Mouse (Mus musculus) MEL (cell line): ENCODE data around the gene Fam222b. TPM values are rescaled to one million over a fixed set of nuclear protein-coding genes. Genes with fewer than 3 reads are reported as not detected.

ENCODE experiments used
- DNase-seq: peaks from one replicate; pipeline ENCODE4 v3.0.0; 2011; ENCODE audit warnings: low read depth, low spot score
- H3K27ac ChIP-seq: 2 replicates; pipeline ENCODE4 v1.5.1; 2012; ENCODE audit warnings: low read depth, mild to moderate bottlenecking, control low read depth, low read length, moderate library complexity; ENCODE audit not compliant: control insufficient read depth
- H3K27me3 ChIP-seq, 2 experiments: fragments of 150-350 bp in 1 of 2; sonication (generic) in 1 of 2; 2 replicates each; pipeline ENCODE4 v1.6.1; 2012; ENCODE audit warnings: low read length in 2 of 2, mild to moderate bottlenecking in 2 of 2, improper control_type of control experiment in 1 of 2, moderate library complexity in 1 of 2; ENCODE audit not compliant: insufficient read depth in 2 of 2, control insufficient read depth in 1 of 2
- H3K36me3 ChIP-seq, 2 experiments: 2 replicates each; pipeline ENCODE4 v1.6.1; 2012 to 2014; ENCODE audit warnings: low read length in 2 of 2, improper control_type of control experiment in 1 of 2, inconsistent platforms in 1 of 2, mild to moderate bottlenecking in 1 of 2; ENCODE audit not compliant: insufficient read depth in 2 of 2, control insufficient read depth in 1 of 2
- H3K4me1 ChIP-seq, 2 experiments: fragments of 150-350 bp in 1 of 2; sonication (generic) in 1 of 2; 2 replicates each; pipeline ENCODE4 v1.6.1; 2012; ENCODE audit warnings: low read length in 2 of 2, improper control_type of control experiment in 1 of 2, mild to moderate bottlenecking in 1 of 2; ENCODE audit not compliant: insufficient read depth in 2 of 2, control insufficient read depth in 1 of 2
- H3K4me3 ChIP-seq, 2 experiments: fragments of 150-350 bp in 1 of 2; sonication (generic) in 1 of 2; 2 replicates each; pipeline ENCODE4 v1.5.1; 2012; ENCODE audit warnings: low read depth in 2 of 2, low read length in 2 of 2, mild to moderate bottlenecking in 2 of 2, moderate library complexity in 2 of 2, control low read depth in 1 of 2, improper control_type of control experiment in 1 of 2; ENCODE audit not compliant: control insufficient read depth in 1 of 2, insufficient read depth in 1 of 2
- H3K79me2 ChIP-seq: 2 replicates; pipeline ENCODE4 v1.6.1; 2012; ENCODE audit warnings: mild to moderate bottlenecking, low read length, moderate library complexity; ENCODE audit not compliant: control insufficient read depth, poor library complexity, insufficient read depth
- H3K9ac ChIP-seq: 2 replicates; pipeline ENCODE4 v1.6.1; 2012; ENCODE audit warnings: low read depth, mild to moderate bottlenecking, control low read depth, low read length, moderate library complexity; ENCODE audit not compliant: control insufficient read depth, poor library complexity, severe bottlenecking
- H3K9me3 ChIP-seq: fragments of 150-350 bp; sonication (generic); replicated peaks from 2 replicates; pipeline ENCODE4 v1.6.1; 2012; ENCODE audit warnings: mild to moderate bottlenecking, low read length, improper control_type of control experiment, moderate library complexity; ENCODE audit not compliant: insufficient read depth
- CTCF ChIP-seq, 3 experiments: IDR thresholded peaks in 2 of 3; conservative IDR thresholded peaks in 1 of 3; 2 replicates each; pipeline ENCODE4 v1.5.1; 2011 to 2012; ENCODE audit warnings: low read length in 3 of 3, low read depth in 2 of 3, mild to moderate bottlenecking in 2 of 3, improper control_type of control experiment in 1 of 3, inconsistent platforms in 1 of 3, mixed read lengths in 1 of 3, moderate library complexity in 1 of 3; ENCODE audit not compliant: control insufficient read depth in 1 of 3, insufficient read depth in 1 of 3, poor library complexity in 1 of 3, severe bottlenecking in 1 of 3
- ELF1 ChIP-seq: IDR thresholded peaks from 2 replicates; pipeline ENCODE4 v1.6.1; 2014; ENCODE audit warnings: low read depth, mild to moderate bottlenecking, inconsistent platforms, low read length, improper control_type of control experiment, moderate library complexity
- ETS1 ChIP-seq: IDR thresholded peaks from 2 replicates; pipeline ENCODE4 v1.6.1; 2012; ENCODE audit warnings: low read depth, mild to moderate bottlenecking, inconsistent platforms, low read length, improper control_type of control experiment, moderate library complexity
- GABPA ChIP-seq: IDR thresholded peaks from 2 replicates; pipeline ENCODE4 v1.6.1; 2012; ENCODE audit warnings: low read depth, mild to moderate bottlenecking, inconsistent platforms, low read length, improper control_type of control experiment, moderate library complexity
- GATA1 ChIP-seq: IDR thresholded peaks from 2 replicates; pipeline ENCODE4 v1.6.1; 2011; ENCODE audit warnings: low read depth, low read length, improper control_type of control experiment
- JUND ChIP-seq: IDR thresholded peaks from 2 replicates; pipeline ENCODE4 v1.6.1; 2011; ENCODE audit warnings: low read depth, mild to moderate bottlenecking, improper control_type of control experiment, low read length
- KAT2A ChIP-seq: conservative IDR thresholded peaks from 2 replicates; pipeline ENCODE4 v1.6.1; 2012; ENCODE audit warnings: low read depth, low read length, improper control_type of control experiment, inconsistent platforms
- MAFK ChIP-seq: IDR thresholded peaks from 2 replicates; pipeline ENCODE4 v1.6.1; 2011; ENCODE audit warnings: low read depth, mild to moderate bottlenecking, low read length, improper control_type of control experiment, borderline replicate concordance
- MAZ ChIP-seq: IDR thresholded peaks from 2 replicates; pipeline ENCODE4 v1.6.1; 2012; ENCODE audit warnings: low read depth, mild to moderate bottlenecking, inconsistent platforms, low read length, improper control_type of control experiment
- MXI1 ChIP-seq: IDR thresholded peaks from 2 replicates; pipeline ENCODE4 v1.6.1; 2011; ENCODE audit warnings: mild to moderate bottlenecking, low read depth, low read length, improper control_type of control experiment
- MYC ChIP-seq: IDR thresholded peaks from 2 replicates; pipeline ENCODE4 v1.6.1; 2011; ENCODE audit warnings: low read depth, mild to moderate bottlenecking, low read length, improper control_type of control experiment, moderate library complexity
- POLR2A ChIP-seq, 2 experiments: IDR thresholded peaks; 2 replicates each; pipeline ENCODE4 v1.6.1; 2011 to 2012; ENCODE audit warnings: low read length in 2 of 2, mild to moderate bottlenecking in 2 of 2, control low read depth in 1 of 2, improper control_type of control experiment in 1 of 2, low read depth in 1 of 2, moderate library complexity in 1 of 2; ENCODE audit not compliant: control insufficient read depth in 1 of 2, insufficient read depth in 1 of 2, poor library complexity in 1 of 2
- SIN3A ChIP-seq: IDR thresholded peaks from 2 replicates; pipeline ENCODE4 v1.6.1; 2012; ENCODE audit warnings: low read length, improper control_type of control experiment, inconsistent platforms
- TAL1 ChIP-seq: IDR thresholded peaks from 2 replicates; pipeline ENCODE4 v1.6.1; 2012; ENCODE audit warnings: mild to moderate bottlenecking, inconsistent platforms, low read length, moderate library complexity, mixed read lengths
- TCF12 ChIP-seq: IDR thresholded peaks from 2 replicates; pipeline ENCODE4 v1.6.1; 2014; ENCODE audit warnings: low read depth, mild to moderate bottlenecking, inconsistent platforms, low read length, improper control_type of control experiment, moderate library complexity
- USF1 ChIP-seq: IDR thresholded peaks from 2 replicates; pipeline ENCODE4 v1.6.1; 2014; ENCODE audit warnings: low read depth, mild to moderate bottlenecking, inconsistent platforms, low read length, improper control_type of control experiment, moderate library complexity
- ZMIZ1 ChIP-seq: IDR thresholded peaks from 2 replicates; pipeline ENCODE4 v1.6.1; 2012; ENCODE audit warnings: low read depth, mild to moderate bottlenecking, inconsistent platforms, low read length, improper control_type of control experiment, moderate library complexity
- ZNF384 ChIP-seq: IDR thresholded peaks from 2 replicates; pipeline ENCODE4 v1.6.1; 2012; ENCODE audit warnings: low read depth, mild to moderate bottlenecking, inconsistent platforms, low read length, improper control_type of control experiment
- polyA plus RNA-seq, 2 experiments: library from polyadenylated mRNA; stranded (reverse) in 1 of 2; unstranded in 1 of 2; fragments of >175 nt in 1 of 2; fragments of >200 nt in 1 of 2; gene quantifications; 2 replicates each; pipeline versions ENCODE4 v1.2.1 to v1.2.4; 2012; ENCODE audit warnings: low replicate concordance in 2 of 2, low read depth in 1 of 2; ENCODE audit not compliant: insufficient read length in 2 of 2, insufficient read depth in 1 of 2, missing spikeins in 1 of 2
- total RNA-seq: library from RNA; depleted of rRNA; stranded (reverse); fragments of 300-350 nt; gene quantifications from 2 replicates; pipeline ENCODE4 v1.2.3, GENCODE M21; 2012

Fam222b gene
- total and polyA plus RNA-seq, 3 experiments: 2.4 to 8.1 TPM; not detected in 1

DNA sequence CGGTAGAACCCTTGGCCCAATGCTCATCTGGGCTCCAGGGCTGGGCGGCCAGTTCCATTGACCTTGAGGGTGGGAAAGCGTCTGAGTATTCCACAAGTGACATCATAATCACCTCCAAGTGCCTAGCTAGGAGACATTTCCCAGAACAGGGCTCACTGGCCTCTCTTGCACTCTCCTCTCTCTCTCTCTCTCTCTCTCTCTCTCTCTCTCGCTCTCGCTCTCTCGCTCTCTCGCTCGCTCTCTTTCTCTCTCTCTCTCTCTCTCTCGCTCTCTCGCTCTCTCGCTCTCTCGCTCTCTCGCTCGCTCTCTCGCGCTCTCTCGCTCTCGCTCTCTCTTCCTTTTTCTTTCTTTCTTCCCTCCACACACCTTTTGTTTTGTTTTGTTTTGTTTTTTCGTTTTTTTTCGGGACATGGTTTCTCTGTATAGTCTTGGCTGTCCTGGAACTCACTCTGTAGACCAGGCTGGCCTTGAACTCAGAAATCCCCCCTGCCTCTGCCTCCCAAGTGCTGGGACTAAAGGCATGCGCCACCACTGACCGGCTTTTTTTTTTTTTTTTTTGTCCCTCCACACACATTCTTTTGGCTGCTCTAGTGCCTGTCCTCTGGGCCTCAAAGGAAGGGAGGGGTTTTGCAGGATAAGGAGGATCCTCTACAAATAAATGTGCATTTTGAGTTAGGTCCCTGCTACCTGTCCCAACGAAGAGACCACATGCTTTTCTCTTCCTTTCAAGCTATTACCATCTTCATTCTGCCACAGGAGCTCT, 100.8 kb downstream of the Fam222b start:
- peak overlapping the region; percentile 88 to 100 for H3K4me3 ChIP-seq
- peak overlapping the region; percentile 62 for H3K9ac ChIP-seq

DNA sequence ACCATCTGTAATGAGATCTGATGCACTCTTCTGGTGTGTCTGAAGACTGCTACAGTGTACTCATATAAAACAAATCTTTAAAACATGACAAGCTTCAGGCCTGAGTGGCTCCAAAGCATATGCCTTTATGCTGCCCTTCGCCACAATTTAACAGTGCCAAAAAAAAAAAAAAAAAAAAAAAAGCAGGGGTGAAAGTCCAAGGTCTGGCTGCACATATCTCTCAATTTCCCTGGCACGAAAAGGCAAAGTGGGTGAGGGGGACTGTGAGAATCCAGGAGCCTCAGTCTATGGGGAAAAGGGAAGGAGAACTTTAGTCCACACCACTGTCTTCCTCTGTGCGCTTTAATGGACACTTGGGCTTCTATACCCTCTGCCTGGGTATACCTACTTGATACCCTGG, 107.9 kb downstream of the Fam222b start:
- Histone ChIP-seq H3K4me1 (no peaks in the 10 kb centered on the region), H3K4me3 (no peak overlapping the region), H3K36me3 (peaks cover 0 to 3% of the 10 kb centered on the region in 2 experiments; a peak in 1 of 4 replicates), H3K27ac (no peak overlapping the region), H3K9ac (no peak overlapping the region), H3K9me3 (no peaks in the 10 kb centered on the region), H3K79me2 (no peaks in the 10 kb centered on the region), H3K27me3 (no peaks in the 10 kb centered on the region)
- TF ChIP-seq ZNF384 (peak; percentile 53), GABPA (no peak)
- DNase-seq: no peak

More for the DNA sequence above, 100.8 kb downstream of the Fam222b start:
- peaks cover 0 to 9% of the 10 kb centered on the region in 2 experiments; a peak in 3 of 4 replicates for H3K4me1 ChIP-seq
- TF ChIP-seq JUND (peak; percentile 95; the same call in 1 of the 2 replicates), USF1 (no peak), MYC (no peak), MAZ (no peak), TCF12 (no peak), ZNF384 (peak; percentile 65), MXI1 (no peak), CTCF (IDR thresholded peaks at IDR 0.05 in 2 of 3, conservative IDR thresholded peaks at IDR 0.05 in 1 of 3; ENCODE audit: control insufficient read depth in 1 of 3, insufficient read depth in 1 of 3, low read depth in 2 of 3, low read length in 3 of 3, poor library complexity in 1 of 3, severe bottlenecking in 1 of 3) (no peak), GATA1 (no peak), POLR2A (IDR thresholded peaks at IDR 0.05; ENCODE audit: control insufficient read depth in 1 of 2, insufficient read depth in 1 of 2, low read depth in 1 of 2, low read length in 2 of 2, poor library complexity in 1 of 2) (0 out of 4 replicates have a peak, but pooled peaks of 1 of the 2 experiments have one; percentile 9), SIN3A (no peak)
- peaks cover 0 to 2% of the 10 kb centered on the region in 2 experiments; a peak in 1 of 4 replicates for H3K36me3 ChIP-seq
- no peaks in the 10 kb centered on the region for H3K9me3 ChIP-seq
- H3K27me3 ChIP-seq: no peaks in the 10 kb centered on the region
- DNase-seq: peak; percentile 30
- no peak overlapping the region for H3K27ac ChIP-seq
- no peaks in the 10 kb centered on the region for H3K79me2 ChIP-seq

DNA sequence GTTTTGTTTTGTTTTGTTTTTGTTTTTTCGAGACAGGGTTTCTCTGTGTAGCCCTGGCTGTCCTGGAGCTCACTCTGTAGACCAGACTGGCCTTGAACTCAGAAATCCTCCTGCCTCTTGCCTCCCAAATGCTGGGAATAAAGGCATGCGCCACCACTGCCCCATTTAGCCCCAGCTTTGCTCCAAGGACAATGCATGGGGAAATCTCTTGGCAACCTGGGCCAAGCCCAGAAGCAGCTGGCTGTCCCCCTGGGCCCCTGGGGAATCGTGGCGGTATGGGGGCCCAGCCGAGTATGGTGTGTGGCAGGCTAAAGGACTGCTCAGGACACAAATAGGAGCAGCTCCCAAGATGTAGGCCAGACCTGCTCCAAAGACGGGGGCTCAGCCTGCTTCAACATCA, 109.8 kb downstream of the Fam222b start:
- no peaks in the 10 kb centered on the region for H3K4me1 ChIP-seq
- H3K36me3 ChIP-seq: peaks cover 0 to 10% of the 10 kb centered on the region in 2 experiments; a peak in 2 of 4 replicates
- H3K79me2 ChIP-seq: no peaks in the 10 kb centered on the region
- H3K9ac ChIP-seq: no peak overlapping the region
- no peaks in the 10 kb centered on the region for H3K27me3 ChIP-seq
- H3K9me3 ChIP-seq: no peaks in the 10 kb centered on the region
- no peak overlapping the region for H3K4me3 ChIP-seq
- H3K27ac ChIP-seq: no peak overlapping the region
- DNase-seq: no peak
- TF ChIP-seq ETS1 (no peak), SIN3A (no peak), ZMIZ1 (no peak), ZNF384 (no peak), MAZ (no peak), CTCF (IDR thresholded peaks at IDR 0.05 in 2 of 3, conservative IDR thresholded peaks at IDR 0.05 in 1 of 3; ENCODE audit: control insufficient read depth in 1 of 3, insufficient read depth in 1 of 3, low read depth in 2 of 3, low read length in 3 of 3, poor library complexity in 1 of 3, severe bottlenecking in 1 of 3) (no peak), GABPA (no peak), ELF1 (no peak), POLR2A (IDR thresholded peaks at IDR 0.05; ENCODE audit: control insufficient read depth in 1 of 2, insufficient read depth in 1 of 2, low read depth in 1 of 2, low read length in 2 of 2, poor library complexity in 1 of 2) (no peak), MYC (no peak), TAL1 (no peak), TCF12 (no peak), MAFK (no peak), KAT2A (no peak)
